Mouse (Mus musculus) intestine, embryonic 16.5 days (tissue): ENCODE results near the gene Zkscan3. TPM values are rescaled to one million over a fixed set of nuclear protein-coding genes. Genes with fewer than 3 reads are reported as not detected.

Experiments used
- ATAC-seq: fragments of 200-750 bp; cut with Nextera tagmentation; 2 replicates; pipeline ENCODE4 v1.8.0; 2017; ENCODE audit warnings: moderate TSS enrichment, moderate library complexity
- H3K27ac ChIP-seq: fragments of 300-500 bp; sonication (generic); 2 replicates; pipeline ENCODE4 v1.5.1; 2014; ENCODE audit warnings: mild to moderate bottlenecking, low read length
- H3K27me3 ChIP-seq: fragments of 300-500 bp; sonication (generic); replicated peaks from 2 replicates; pipeline ENCODE4 v1.6.1; 2014; ENCODE audit warnings: low read length, control low read depth, mixed read lengths; ENCODE audit not compliant: control insufficient read depth, insufficient read depth
- H3K36me3 ChIP-seq: fragments of 300-500 bp; sonication (generic); 2 replicates; pipeline ENCODE4 v1.6.1; 2014; ENCODE audit warnings: low read length, control low read depth; ENCODE audit not compliant: control insufficient read depth, insufficient read depth
- H3K4me1 ChIP-seq: fragments of 300-500 bp; sonication (generic); 2 replicates; pipeline ENCODE4 v1.6.1; 2014; ENCODE audit warnings: low read length, control low read depth, mixed read lengths; ENCODE audit not compliant: control insufficient read depth, insufficient read depth
- H3K4me2 ChIP-seq: fragments of 300-500 bp; sonication (generic); 2 replicates; pipeline ENCODE4 v1.6.1; 2014; ENCODE audit warnings: low read depth, low read length, control low read depth
- H3K4me3 ChIP-seq: fragments of 300-500 bp; sonication (generic); 2 replicates; pipeline ENCODE4 v1.5.1; 2014; ENCODE audit warnings: mild to moderate bottlenecking, low read length
- H3K9ac ChIP-seq: fragments of 300-500 bp; sonication (generic); 2 replicates; pipeline ENCODE4 v1.6.1; 2014; ENCODE audit warnings: low read depth, low read length
- H3K9me3 ChIP-seq: fragments of 300-500 bp; sonication (generic); 2 replicates; pipeline ENCODE4 v1.6.1; 2016; ENCODE audit warnings: low read length, control low read depth; ENCODE audit not compliant: control insufficient read depth
- WGBS: fragments of 180-500 bp; shearing (Covaris S2); extraction: QIAGEN DNeasy Blood & Tissue Kit; methylation state at CpG from one replicate; pipeline ENCODE4 v1.1.7; 2014; 5-methylcytosine and 5-hydroxymethylcytosine counted together
- polyA plus RNA-seq: library from polyadenylated mRNA; unstranded; fragments of >200 nt; fragmentation: Nextera tagmentation; extraction: Ambion mirVana; gene quantifications from 2 replicates; pipeline ENCODE4 v1.2.1, GENCODE M21; 2015

Zkscan3 gene
- polyA plus RNA-seq, 1 experiment from 2014 or later, result 64.5 TPM

- Histone ChIP-seq H3K4me3 (no peak overlapping the region), H3K4me1 (peaks cover 4% of the 10 kb centered on the region; the same call in 1 of the 2 replicates), H3K27ac (peak overlapping the region; percentile 33), H3K9ac (no peak overlapping the region), H3K36me3 (no peaks in the 10 kb centered on the region), H3K4me2 (no peak overlapping the region), H3K9me3 (no peaks in the 10 kb centered on the region), H3K27me3 (no peaks in the 10 kb centered on the region)
- ATAC-seq, result peak; percentile 51
- WGBS, result 67% methylated on average over 6 of the region's 6 CpGs
These were observed 14.9 kb upstream of the Zkscan3 start for GRCm38 (mm10) chr13:21417298-21418010.

- WGBS, result 89% methylated on average over 2 of the region's 2 CpGs
- Histone ChIP-seq H3K4me2 (no peak overlapping the region), H3K9ac (no peak overlapping the region), H3K36me3 (no peaks in the 10 kb centered on the region), H3K27ac (peak overlapping the region; percentile 65; the same call in 1 of the 2 replicates), H3K4me3 (no peak overlapping the region), H3K4me1 (peaks cover 4% of the 10 kb centered on the region; the same call in 1 of the 2 replicates), H3K9me3 (no peaks in the 10 kb centered on the region), H3K27me3 (no peaks in the 10 kb centered on the region)
- no peak for ATAC-seq
These were observed 13.2 kb upstream of the Zkscan3 start for GRCm38 (mm10) chr13:21415750-21416149.

- H3K4me3 ChIP-seq, result no peak overlapping the region
- H3K4me1 ChIP-seq, result peaks cover 4% of the 10 kb centered on the region; the same call in 1 of the 2 replicates
- H3K27ac ChIP-seq, result peak overlapping the region; percentile 41
- peak overlapping the region; percentile 19; the same call in 1 of the 2 replicates for H3K4me2 ChIP-seq
- 63% methylated on average over 4 of the region's 4 CpGs for WGBS
- H3K9me3 ChIP-seq, result no peaks in the 10 kb centered on the region
- no peaks in the 10 kb centered on the region for H3K27me3 ChIP-seq
- H3K9ac ChIP-seq, result no peak overlapping the region
- H3K36me3 ChIP-seq, result no peaks in the 10 kb centered on the region
- ATAC-seq, result no peak
These were observed 12.7 kb upstream of the Zkscan3 start for GRCm38 (mm10) chr13:21415266-21415665.

DNA sequence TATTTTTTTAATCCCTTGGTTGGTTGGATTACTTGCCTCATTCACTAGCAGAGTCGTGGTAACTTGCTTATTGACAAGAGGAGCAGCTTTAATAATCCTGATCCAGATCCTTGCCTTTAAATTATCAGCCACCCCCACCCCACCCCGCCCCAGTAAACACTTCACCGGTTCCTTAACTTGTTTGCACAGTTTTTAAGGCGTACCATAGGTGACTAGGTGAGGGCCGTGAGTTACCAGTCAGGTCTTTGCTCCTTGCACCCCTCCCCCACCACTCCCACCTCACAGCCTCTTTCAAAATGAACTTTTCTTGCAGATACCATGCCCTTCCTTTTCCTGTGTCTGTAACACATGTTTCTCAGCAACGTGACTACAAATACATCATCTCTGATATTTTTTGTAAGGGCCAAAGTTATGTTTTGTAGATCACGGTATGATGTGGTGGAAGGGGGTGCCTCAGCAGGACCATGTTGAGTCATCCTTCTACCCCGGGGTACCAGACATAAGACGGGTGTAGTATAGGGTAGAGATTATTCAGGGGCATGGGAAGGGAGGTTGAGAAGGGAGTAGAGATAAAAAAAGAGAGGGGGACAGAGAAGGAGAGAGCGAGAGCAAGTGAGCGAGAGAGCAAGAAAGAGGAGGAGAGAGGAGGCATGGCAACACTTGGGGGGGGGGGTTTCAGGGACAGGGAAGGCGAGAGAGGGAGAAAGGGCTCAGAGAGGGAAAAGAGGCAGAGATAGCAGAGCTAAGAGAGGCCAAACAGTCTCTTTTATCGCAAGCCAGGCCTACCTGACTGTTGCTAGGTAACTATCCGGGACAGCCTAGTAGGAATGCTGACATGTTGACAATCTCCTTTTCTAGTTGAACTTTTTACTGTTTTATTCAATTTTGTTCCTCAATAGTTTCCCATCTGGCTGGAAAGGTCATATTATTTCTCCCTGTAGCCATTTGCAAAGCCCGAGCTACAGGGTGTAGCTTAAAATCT is 12.0 kb upstream of the Zkscan3 start:
- peak overlapping the region; percentile 41 for H3K27ac ChIP-seq
- no peaks in the 10 kb centered on the region for H3K9me3 ChIP-seq
- peak overlapping the region; percentile 19; the same call in 1 of the 2 replicates for H3K4me2 ChIP-seq
- H3K36me3 ChIP-seq, result no peaks in the 10 kb centered on the region
- H3K4me1 ChIP-seq, result peaks cover 4% of the 10 kb centered on the region; the same call in 1 of the 2 replicates
- no peak overlapping the region for H3K4me3 ChIP-seq
- WGBS, result 51% methylated on average over 15 of the region's 15 CpGs
- H3K9ac ChIP-seq, result no peak overlapping the region
- ATAC-seq, result peak; percentile 66
- H3K27me3 ChIP-seq, result no peaks in the 10 kb centered on the region

DNA sequence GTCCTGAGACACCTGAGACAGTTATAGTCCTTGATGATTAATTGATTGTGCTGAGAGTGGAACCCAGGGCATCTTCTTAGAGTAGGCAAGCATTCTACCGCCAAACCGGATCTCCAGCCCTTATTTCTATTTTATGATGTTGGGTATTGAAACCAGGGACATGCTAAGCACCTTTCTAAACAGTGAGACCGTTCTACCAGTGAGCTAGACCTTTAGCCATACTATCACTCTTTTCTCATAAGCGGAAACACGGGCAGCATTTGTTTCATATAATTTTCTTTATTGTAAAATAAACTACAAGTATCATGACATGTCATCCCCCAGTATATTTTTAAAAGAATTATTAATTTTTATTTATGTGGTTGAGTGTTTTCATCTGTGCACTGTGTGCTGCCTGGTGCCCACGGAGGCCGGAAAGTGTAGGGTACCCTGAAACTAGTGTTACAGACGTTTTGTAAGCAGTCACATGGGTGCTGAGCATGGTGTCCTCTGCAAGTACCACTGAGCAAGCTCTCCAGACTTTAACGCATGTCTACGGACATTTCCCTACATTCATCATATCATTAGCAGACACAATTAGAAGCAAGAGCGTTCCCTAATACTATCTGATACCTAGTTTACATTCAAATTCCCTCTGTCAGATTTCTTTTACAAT is 6.4 kb upstream of the Zkscan3 start:
- Histone ChIP-seq H3K4me1 (no peaks in the 10 kb centered on the region), H3K4me3 (peak overlapping the region; percentile 54), H3K27ac (peak overlapping the region; percentile 70), H3K9ac (peak overlapping the region; percentile 78), H3K36me3 (no peaks in the 10 kb centered on the region), H3K4me2 (peak overlapping the region; percentile 82), H3K27me3 (no peaks in the 10 kb centered on the region), H3K9me3 (no peaks in the 10 kb centered on the region)
- WGBS, result 55% methylated on average over 11 of the region's 11 CpGs
- ATAC-seq, result no peak; the same call in 1 of the 2 replicates

GRCm38 (mm10) chr13:21407969-21408804 is 5.6 kb upstream of the Zkscan3 start:
- no peaks in the 10 kb centered on the region for H3K4me1 ChIP-seq
- H3K9me3 ChIP-seq, result no peaks in the 10 kb centered on the region
- H3K4me2 ChIP-seq, result peak overlapping the region; percentile 82
- H3K27me3 ChIP-seq, result no peaks in the 10 kb centered on the region
- ATAC-seq, result peak; percentile 96
- 3% methylated on average over 27 of the region's 27 CpGs for WGBS
- H3K9ac ChIP-seq, result peak overlapping the region; percentile 78
- peak overlapping the region; percentile 54 for H3K4me3 ChIP-seq
- H3K27ac ChIP-seq, result peak overlapping the region; percentile 70
- no peaks in the 10 kb centered on the region for H3K36me3 ChIP-seq

DNA sequence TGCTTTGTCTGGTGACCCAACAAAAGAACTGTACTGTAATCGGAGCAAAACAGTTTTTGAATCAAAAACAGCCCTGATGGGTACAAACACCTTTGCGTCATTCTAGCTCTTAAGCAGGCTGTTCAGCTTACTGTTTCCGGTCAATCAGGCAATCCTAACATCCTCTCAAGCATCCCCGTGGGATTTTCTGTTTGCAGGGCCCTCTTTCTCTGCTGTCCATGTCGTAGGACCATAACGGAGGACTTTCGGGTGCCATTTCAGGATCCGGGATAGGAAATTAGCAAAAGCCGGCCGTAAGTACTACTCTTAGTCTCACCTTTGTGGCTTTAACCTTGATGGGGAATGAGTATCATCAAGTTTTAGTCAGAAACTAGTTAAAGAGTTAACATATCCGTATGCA is 4.8 kb upstream of the Zkscan3 start:
- H3K27me3 ChIP-seq, result no peaks in the 10 kb centered on the region
- no peak overlapping the region for H3K9ac ChIP-seq
- ATAC-seq, result no peak
- no peaks in the 10 kb centered on the region for H3K36me3 ChIP-seq
- no peaks in the 10 kb centered on the region for H3K9me3 ChIP-seq
- 83% methylated on average over 11 of the region's 11 CpGs for WGBS
- no peak overlapping the region for H3K4me2 ChIP-seq
- no peaks in the 10 kb centered on the region for H3K4me1 ChIP-seq
- no peak overlapping the region for H3K27ac ChIP-seq
- no peak overlapping the region for H3K4me3 ChIP-seq

- peak; percentile 39; the same call in 1 of the 2 replicates for ATAC-seq
- Histone ChIP-seq H3K27ac (no peak overlapping the region), H3K4me3 (peak overlapping the region; percentile 77), H3K4me2 (no peak overlapping the region), H3K4me1 (peaks cover 8% of the 10 kb centered on the region; the same call in 1 of the 2 replicates), H3K9ac (peak overlapping the region; percentile 89), H3K9me3 (no peaks in the 10 kb centered on the region), H3K36me3 (no peaks in the 10 kb centered on the region), H3K27me3 (no peaks in the 10 kb centered on the region)
- 0% methylated on average over 2 of the region's 2 CpGs for WGBS
These were observed 293 bp upstream of the Zkscan3 start for GRCm38 (mm10) chr13:21402848-21403247.
